Mouse (Mus musculus): ENCODE measurements around the gene Tmem17. TPM values are rescaled to one million over a fixed set of nuclear protein-coding genes. Genes with fewer than 3 reads are reported as not detected.

Tmem17 gene
- polyA plus RNA-seq, 1 experiment from 2014 or later, result 14.8 TPM

DNA sequence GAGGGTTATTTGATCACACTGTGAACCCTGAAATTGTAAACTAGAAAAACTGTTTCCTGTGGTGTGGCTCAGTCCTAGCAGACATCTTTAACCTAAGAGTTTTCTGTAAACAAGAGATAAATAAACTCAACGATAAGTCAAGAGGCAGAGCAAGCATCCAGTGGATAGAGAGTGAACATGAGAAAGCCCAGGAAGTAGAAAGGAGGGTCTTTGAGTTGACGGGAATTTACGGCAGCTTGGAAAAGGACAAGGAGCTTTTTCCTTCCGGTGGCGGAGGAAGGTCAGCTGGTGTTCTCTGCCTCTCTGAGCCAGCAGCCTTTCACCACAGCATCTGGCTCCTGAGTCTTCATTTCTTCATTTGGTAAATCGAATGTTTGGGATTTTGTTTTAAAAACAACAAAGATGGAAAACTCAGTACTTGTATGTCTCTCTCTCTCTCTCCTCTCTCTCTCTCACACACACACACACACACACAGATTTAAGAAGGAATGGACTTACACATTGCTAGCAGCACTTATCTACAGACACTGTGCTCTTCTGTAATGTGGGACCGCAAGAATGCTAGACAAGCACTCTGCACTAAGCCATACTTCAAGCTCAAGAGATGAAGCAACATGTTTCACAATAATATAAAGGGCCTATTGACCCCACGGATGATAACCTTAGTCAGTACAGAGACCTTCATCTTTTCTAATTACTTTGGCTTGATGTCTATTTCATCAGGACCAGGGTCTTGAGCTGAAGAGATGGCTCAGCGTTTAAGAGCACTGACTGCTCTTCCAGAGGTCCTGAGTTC is 10.9 kb upstream of the Tmem17 start:
- no peak overlapping the region for H3K27ac ChIP-seq (replicated peaks; ENCODE audit: low read depth, low read length)
- no peaks in the 10 kb centered on the region for H3K4me1 ChIP-seq (ENCODE audit: control insufficient read depth, insufficient read depth, low read length)
- DNase-seq (ENCODE audit: low spot score), result no peak
- no peak overlapping the region for H3K4me2 ChIP-seq (ENCODE audit: low read depth, severe bottlenecking)
- no peak overlapping the region for H3K9ac ChIP-seq (ENCODE audit: low read length)
- H3K9me3 ChIP-seq (ENCODE audit: control insufficient read depth, low read length), result no peaks in the 10 kb centered on the region
- ATAC-seq (ENCODE audit: insufficient number of reproducible peaks, low FRiP score, low TSS enrichment, low read depth), result no peak
- H3K27me3 ChIP-seq (ENCODE audit: control insufficient read depth, insufficient read depth, low read length), result no peaks in the 10 kb centered on the region
- no peak overlapping the region for H3K4me3 ChIP-seq (ENCODE audit: low read depth, low read length)
- 83% methylated on average over 9 of the region's 9 CpGs for WGBS
- H3K36me3 ChIP-seq (ENCODE audit: control insufficient read depth, insufficient read depth, low read length), result no peaks in the 10 kb centered on the region

DNA sequence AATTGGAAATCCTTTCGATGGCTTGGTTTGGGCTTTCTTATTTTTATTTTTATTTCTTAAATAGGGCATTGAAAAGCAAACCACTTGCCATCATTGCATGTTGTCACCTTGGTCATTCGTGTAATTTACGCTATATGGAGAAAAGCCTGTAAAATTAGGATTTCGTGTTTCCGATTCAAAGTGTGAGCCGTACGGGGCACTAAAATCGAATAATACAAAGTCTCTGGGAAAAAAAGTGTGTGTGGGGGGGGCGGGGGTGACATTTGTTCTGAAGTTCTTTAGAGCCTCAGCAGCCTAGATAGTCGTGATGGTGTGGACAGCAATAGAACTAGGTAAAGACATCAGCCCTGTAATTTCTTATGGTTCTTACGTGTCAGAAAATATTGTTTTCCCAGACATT is 1.2 kb downstream of the Tmem17 start:
- Histone ChIP-seq H3K4me3 (ENCODE audit: low read depth, low read length) (peak overlapping the region; percentile 84), H3K9me3 (ENCODE audit: control insufficient read depth, low read length) (no peaks in the 10 kb centered on the region), H3K4me2 (ENCODE audit: low read depth, severe bottlenecking) (peak overlapping the region; percentile 67), H3K27me3 (ENCODE audit: control insufficient read depth, insufficient read depth, low read length) (no peaks in the 10 kb centered on the region), H3K4me1 (ENCODE audit: control insufficient read depth, insufficient read depth, low read length) (no peaks in the 10 kb centered on the region), H3K9ac (ENCODE audit: low read length) (peak overlapping the region; percentile 96), H3K36me3 (ENCODE audit: control insufficient read depth, insufficient read depth, low read length) (no peaks in the 10 kb centered on the region), H3K27ac (replicated peaks; ENCODE audit: low read depth, low read length) (peak overlapping the region; percentile 94)
- 48% methylated on average over 11 of the region's 11 CpGs for WGBS
- DNase-seq (ENCODE audit: low spot score) (no peak), ATAC-seq (ENCODE audit: insufficient number of reproducible peaks, low FRiP score, low TSS enrichment, low read depth) (no peak)

DNA sequence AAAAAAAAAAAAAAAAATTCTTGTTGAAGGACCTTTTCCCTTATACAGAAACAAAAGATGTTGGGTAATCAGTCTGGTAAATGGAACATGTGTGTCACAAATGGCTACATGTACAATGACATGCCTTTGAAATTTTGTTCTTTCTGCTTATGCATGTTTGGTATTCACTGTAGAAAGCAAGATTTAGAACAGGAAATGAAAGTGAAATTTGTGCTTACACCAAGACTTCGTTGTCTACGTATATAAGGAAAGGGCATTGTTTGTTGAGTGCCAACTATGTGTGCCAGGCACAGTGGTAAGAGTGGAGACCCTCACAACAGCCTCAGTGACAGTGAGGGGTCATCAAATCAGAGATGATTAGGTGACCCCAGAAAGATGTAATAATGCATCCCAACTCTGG is 3.2 kb downstream of the Tmem17 start:
- Histone ChIP-seq H3K4me3 (ENCODE audit: low read depth, low read length) (no peak overlapping the region), H3K9me3 (ENCODE audit: control insufficient read depth, low read length) (no peaks in the 10 kb centered on the region), H3K4me2 (ENCODE audit: low read depth, severe bottlenecking) (no peak overlapping the region), H3K9ac (ENCODE audit: low read length) (no peak overlapping the region), H3K27ac (replicated peaks; ENCODE audit: low read depth, low read length) (no peak overlapping the region), H3K27me3 (ENCODE audit: control insufficient read depth, insufficient read depth, low read length) (no peaks in the 10 kb centered on the region), H3K4me1 (ENCODE audit: control insufficient read depth, insufficient read depth, low read length) (no peaks in the 10 kb centered on the region), H3K36me3 (ENCODE audit: control insufficient read depth, insufficient read depth, low read length) (no peaks in the 10 kb centered on the region)
- no peak for DNase-seq (ENCODE audit: low spot score)
- WGBS, result 99% methylated on average over 2 of the region's 2 CpGs
- ATAC-seq (ENCODE audit: insufficient number of reproducible peaks, low FRiP score, low TSS enrichment, low read depth), result no peak

GRCm38 (mm10) chr11:22518445-22518844 is 6.6 kb downstream of the Tmem17 start:
- WGBS, result 87% methylated on average over 6 of the region's 6 CpGs
- H3K36me3 ChIP-seq (ENCODE audit: control insufficient read depth, insufficient read depth, low read length), result no peaks in the 10 kb centered on the region
- no peak for DNase-seq (ENCODE audit: low spot score)
- no peak overlapping the region for H3K27ac ChIP-seq (replicated peaks; ENCODE audit: low read depth, low read length)
- H3K9ac ChIP-seq (ENCODE audit: low read length), result no peak overlapping the region
- ATAC-seq (ENCODE audit: insufficient number of reproducible peaks, low FRiP score, low TSS enrichment, low read depth), result no peak
- H3K9me3 ChIP-seq (ENCODE audit: control insufficient read depth, low read length), result no peaks in the 10 kb centered on the region
- H3K27me3 ChIP-seq (ENCODE audit: control insufficient read depth, insufficient read depth, low read length), result no peaks in the 10 kb centered on the region
- H3K4me1 ChIP-seq (ENCODE audit: control insufficient read depth, insufficient read depth, low read length), result no peaks in the 10 kb centered on the region
- no peak overlapping the region for H3K4me2 ChIP-seq (ENCODE audit: low read depth, severe bottlenecking)
- no peak overlapping the region for H3K4me3 ChIP-seq (ENCODE audit: low read depth, low read length)

DNA sequence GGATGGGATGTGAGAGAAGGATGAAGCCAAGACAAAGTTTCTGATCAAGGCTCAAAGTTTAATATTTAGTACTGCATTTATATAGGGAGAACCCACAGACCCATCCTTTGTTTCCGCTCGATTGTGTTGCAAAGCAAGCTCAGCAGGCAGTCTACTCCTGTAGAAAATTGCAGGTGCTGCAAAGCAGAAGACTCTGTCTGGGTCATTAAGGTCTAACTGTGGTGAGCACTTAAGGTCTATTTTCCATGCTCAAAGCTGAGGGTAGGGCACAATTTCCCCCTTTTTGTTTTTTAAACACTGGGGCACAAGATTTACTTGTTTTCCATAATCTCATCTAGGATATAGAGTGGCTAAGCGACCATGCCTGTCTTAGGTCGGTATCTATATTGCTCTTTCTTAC is 8.4 kb downstream of the Tmem17 start:
- DNase-seq (ENCODE audit: low spot score), result no peak
- Histone ChIP-seq H3K9me3 (ENCODE audit: control insufficient read depth, low read length) (no peaks in the 10 kb centered on the region), H3K27ac (replicated peaks; ENCODE audit: low read depth, low read length) (no peak overlapping the region), H3K27me3 (ENCODE audit: control insufficient read depth, insufficient read depth, low read length) (no peaks in the 10 kb centered on the region), H3K4me1 (ENCODE audit: control insufficient read depth, insufficient read depth, low read length) (no peaks in the 10 kb centered on the region), H3K4me2 (ENCODE audit: low read depth, severe bottlenecking) (no peak overlapping the region), H3K9ac (ENCODE audit: low read length) (no peak overlapping the region), H3K36me3 (ENCODE audit: control insufficient read depth, insufficient read depth, low read length) (no peaks in the 10 kb centered on the region), H3K4me3 (ENCODE audit: low read depth, low read length) (no peak overlapping the region)
- 98% methylated on average over 4 of the region's 4 CpGs for WGBS
- ATAC-seq (ENCODE audit: insufficient number of reproducible peaks, low FRiP score, low TSS enrichment, low read depth), result no peak

- no peaks in the 10 kb centered on the region for H3K9me3 ChIP-seq (ENCODE audit: control insufficient read depth, low read length)
- no peaks in the 10 kb centered on the region for H3K36me3 ChIP-seq (ENCODE audit: control insufficient read depth, insufficient read depth, low read length)
- no peaks in the 10 kb centered on the region for H3K27me3 ChIP-seq (ENCODE audit: control insufficient read depth, insufficient read depth, low read length)
- no peak overlapping the region for H3K4me3 ChIP-seq (ENCODE audit: low read depth, low read length)
- ATAC-seq (ENCODE audit: insufficient number of reproducible peaks, low FRiP score, low TSS enrichment, low read depth), result no peak
- no peak for DNase-seq (ENCODE audit: low spot score)
- H3K4me1 ChIP-seq (ENCODE audit: control insufficient read depth, insufficient read depth, low read length), result no peaks in the 10 kb centered on the region
- no peak overlapping the region for H3K4me2 ChIP-seq (ENCODE audit: low read depth, severe bottlenecking)
- H3K9ac ChIP-seq (ENCODE audit: low read length), result no peak overlapping the region
- 94% methylated on average over 1 of the region's 1 CpGs for WGBS
- no peak overlapping the region for H3K27ac ChIP-seq (replicated peaks; ENCODE audit: low read depth, low read length)
Measured at GRCm38 (mm10) chr11:22524606-22525005, 12.7 kb downstream of the Tmem17 start.

DNA sequence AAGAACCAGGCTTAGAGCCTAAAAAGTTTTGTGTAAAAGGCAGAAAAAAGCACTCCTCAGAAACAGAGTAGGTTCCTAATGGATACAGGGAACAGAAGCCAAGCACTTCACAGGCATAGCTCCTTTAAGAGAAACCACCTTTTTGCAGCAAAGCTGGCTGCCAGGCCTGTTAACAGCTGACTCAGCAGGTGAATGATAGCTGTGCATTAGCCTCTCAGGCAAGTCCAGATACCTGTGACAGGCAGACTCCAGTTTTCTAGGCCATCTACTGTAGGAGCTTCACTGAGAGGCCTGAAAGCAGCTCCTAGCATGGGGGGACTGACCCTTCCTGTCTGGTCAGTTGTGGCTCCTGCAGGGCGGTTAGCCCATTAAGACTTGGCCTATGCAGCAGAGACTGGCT is 28.7 kb downstream of the Tmem17 start:
- ATAC-seq (ENCODE audit: insufficient number of reproducible peaks, low FRiP score, low TSS enrichment, low read depth), result no peak
- Histone ChIP-seq H3K4me3 (ENCODE audit: low read depth, low read length) (no peak overlapping the region), H3K36me3 (ENCODE audit: control insufficient read depth, insufficient read depth, low read length) (no peaks in the 10 kb centered on the region), H3K9ac (ENCODE audit: low read length) (no peak overlapping the region), H3K9me3 (ENCODE audit: control insufficient read depth, low read length) (no peaks in the 10 kb centered on the region), H3K27ac (replicated peaks; ENCODE audit: low read depth, low read length) (no peak overlapping the region), H3K27me3 (ENCODE audit: control insufficient read depth, insufficient read depth, low read length) (no peaks in the 10 kb centered on the region), H3K4me1 (ENCODE audit: control insufficient read depth, insufficient read depth, low read length) (no peaks in the 10 kb centered on the region), H3K4me2 (ENCODE audit: low read depth, severe bottlenecking) (no peak overlapping the region)
- 52% methylated on average over 1 of the region's 1 CpGs for WGBS
- peak; percentile 25 for DNase-seq (ENCODE audit: low spot score)

DNA sequence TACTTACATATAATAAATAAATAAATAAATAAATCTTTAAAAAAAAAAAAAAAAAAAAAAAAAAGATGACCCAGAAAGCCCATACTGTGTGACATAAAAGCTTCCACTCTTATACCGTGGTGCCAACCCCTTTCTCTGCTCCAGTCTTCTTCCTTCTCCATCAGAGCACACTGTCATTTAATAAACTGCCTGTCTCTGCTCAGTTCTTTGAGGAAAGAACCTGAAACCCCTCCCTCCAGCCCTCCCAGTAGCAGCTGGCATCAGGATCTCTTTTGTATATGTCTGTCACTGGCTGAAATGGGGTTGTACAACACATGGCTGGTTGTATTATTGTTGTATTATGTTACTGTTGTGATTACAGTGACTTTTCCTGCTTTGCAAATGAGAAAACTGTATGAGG is 48.2 kb downstream of the Tmem17 start:
- DNase-seq (ENCODE audit: low spot score), result no peak
- H3K4me2 ChIP-seq (ENCODE audit: low read depth, severe bottlenecking), result no peak overlapping the region
- H3K36me3 ChIP-seq (ENCODE audit: control insufficient read depth, insufficient read depth, low read length), result no peaks in the 10 kb centered on the region
- no peak overlapping the region for H3K27ac ChIP-seq (replicated peaks; ENCODE audit: low read depth, low read length)
- H3K27me3 ChIP-seq (ENCODE audit: control insufficient read depth, insufficient read depth, low read length), result no peaks in the 10 kb centered on the region
- no peak overlapping the region for H3K4me3 ChIP-seq (ENCODE audit: low read depth, low read length)
- no peaks in the 10 kb centered on the region for H3K9me3 ChIP-seq (ENCODE audit: control insufficient read depth, low read length)
- ATAC-seq (ENCODE audit: insufficient number of reproducible peaks, low FRiP score, low TSS enrichment, low read depth), result no peak
- WGBS, result 60% methylated on average over 1 of the region's 1 CpGs
- H3K9ac ChIP-seq (ENCODE audit: low read length), result no peak overlapping the region
- H3K4me1 ChIP-seq (ENCODE audit: control insufficient read depth, insufficient read depth, low read length), result no peaks in the 10 kb centered on the region

Measured in limb, embryonic 11.5 days (tissue).